Mouse (Mus musculus) C2C12 (cell line): ENCODE results near the gene Plet1.

Experiments used
- CEBPB ChIP-seq: IDR thresholded peaks from one replicate; pipeline ENCODE4 v1.6.1; 2011; ENCODE audit warnings: low read depth, mild to moderate bottlenecking, control low read depth, moderate library complexity
- CTCF ChIP-seq: IDR thresholded peaks from one replicate; pipeline ENCODE4 v1.5.1; 2011; ENCODE audit not compliant: control insufficient read depth, insufficient read depth, insufficient read length
- FOSL1 ChIP-seq: IDR thresholded peaks from one replicate; pipeline ENCODE4 v1.8.0; 2011; ENCODE audit warnings: mild to moderate bottlenecking, low read length; ENCODE audit not compliant: poor library complexity, insufficient read depth, severe bottlenecking
- MAX ChIP-seq: IDR thresholded peaks from one replicate; pipeline ENCODE4 v1.6.1; 2011; ENCODE audit warnings: mild to moderate bottlenecking, control low read depth
- MYOD1 ChIP-seq: IDR thresholded peaks from one replicate; pipeline ENCODE4 v1.6.1; 2011; ENCODE audit warnings: low read depth; ENCODE audit not compliant: control insufficient read depth, insufficient read length
- MYOG ChIP-seq: IDR thresholded peaks from one replicate; pipeline ENCODE4 v1.6.1; 2011; ENCODE audit not compliant: control insufficient read depth, insufficient read length; ENCODE audit errors: extremely low read depth
- USF1 ChIP-seq: IDR thresholded peaks from one replicate; pipeline ENCODE4 v1.6.1; 2011; ENCODE audit warnings: low read depth, mild to moderate bottlenecking, control low read depth, moderate library complexity

- no peak for TF ChIP-seq CTCF
- no peak for TF ChIP-seq MAX
- no peak for TF ChIP-seq USF1
- no peak for TF ChIP-seq MYOD1
- TF ChIP-seq MYOG: no peak
- TF ChIP-seq CEBPB: no peak
- TF ChIP-seq FOSL1: no peak
Observed at GRCm38 (mm10) chr9:50475745-50476144, 18.6 kb upstream of the Plet1 start.
